Mouse (Mus musculus): ENCODE measurements at regions not wholly inside any gene's neighbourhood (a gene's known extent, or its start where the extent isn't known, plus 50 kb on each side); places are given as distances from the start of the nearest gene placed in this dataset. TPM values are rescaled to one million over a fixed set of nuclear protein-coding genes. Genes with fewer than 3 reads are reported as not detected.

- no peak for ATAC-seq (ENCODE audit: low FRiP score, low read depth)
- no peak overlapping the region for H3K4me3 ChIP-seq
- WGBS: 76% methylated on average over 3 of the region's 3 CpGs
These were observed 623.8 kb upstream of the Tmpo start for GRCm38 (mm10) chr10:91804870-91805269.

More at GRCm38 (mm10) chr10:91804870-91805269, 623.8 kb upstream of the Tmpo start:
- Histone ChIP-seq H3K4me2 (replicated peaks) (no peak overlapping the region), H3K4me1 (no peaks in the 10 kb centered on the region), H3K36me3 (no peaks in the 10 kb centered on the region), H3K27me3 (no peaks in the 10 kb centered on the region), H3K27ac (no peak overlapping the region), H3K9ac (no peak overlapping the region), H3K9me3 (no peaks in the 10 kb centered on the region)

MicroRNA genes in the stretch of these regions (microRNA counts, 519-probe panel; counts per million panel counts)
- microRNA mmu-miR-135a: 4,031 counts per million, percentile 77 among the panel's probes with 10 or more counts

Small RNAs in the stretch of these regions (microRNA-seq; reads per million reads assigned to microRNA genes)
- gene Gm22582: not detected
- 8.2 reads per million, percentile 23 among the genes with 10 or more reads in this experiment for gene Mir1251
- gene Mir135a-2: 9.2 reads per million, percentile 26 among the genes with 10 or more reads in this experiment

Data from limb, embryonic 13.5 days (tissue).